Mouse (Mus musculus): ENCODE results near the gene Dnah6. TPM values are rescaled to one million over a fixed set of nuclear protein-coding genes. Genes with fewer than 3 reads are reported as not detected.

Gene Dnah6
- polyA plus RNA-seq, 1 experiment from 2014 or later = 0.26 TPM

DNA sequence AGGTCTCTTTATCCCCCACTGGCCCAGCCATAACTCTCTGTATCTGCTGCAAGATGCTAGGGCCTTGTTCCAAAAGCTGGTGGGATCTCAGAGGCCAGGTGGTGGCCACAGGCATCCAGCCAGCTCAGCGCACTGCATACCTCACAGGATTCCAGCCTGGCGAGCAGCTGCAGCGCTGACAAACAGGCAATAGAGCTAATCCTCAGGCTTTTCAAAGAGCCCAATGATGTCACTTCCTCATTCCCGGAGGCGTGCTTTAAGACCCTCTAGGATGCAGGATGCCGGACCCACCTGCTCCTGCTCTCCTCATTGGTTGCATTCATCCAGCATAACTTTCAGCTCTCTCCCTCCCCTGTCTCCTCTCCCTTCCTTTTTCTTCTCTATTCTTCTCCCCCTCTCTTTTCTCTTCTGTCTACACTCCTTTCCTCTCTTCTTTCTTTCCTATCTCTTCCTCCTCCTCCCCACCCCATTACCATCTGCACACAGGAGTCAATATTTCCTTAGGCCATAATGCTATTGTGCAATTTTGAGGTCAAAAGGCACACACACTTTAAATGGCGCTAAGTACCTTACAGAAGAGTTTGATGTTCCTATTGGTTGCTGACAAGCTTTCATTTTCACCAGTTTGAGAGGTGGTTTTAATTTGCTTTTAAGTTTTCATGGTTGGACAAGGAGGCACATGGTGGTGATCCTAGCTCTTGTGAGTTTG is 232.3 kb downstream of the Dnah6 start:
- Histone ChIP-seq H3K9me3 (no peaks in the 10 kb centered on the region), H3K27ac (no peak overlapping the region), H3K4me1 (peaks cover 6% of the 10 kb centered on the region), H3K9ac (no peak overlapping the region), H3K36me3 (no peaks in the 10 kb centered on the region), H3K4me2 (no peak overlapping the region), H3K4me3 (no peak overlapping the region), H3K27me3 (no peaks in the 10 kb centered on the region)
- ATAC-seq (ENCODE audit: borderline replicate concordance, extremely low read depth, low FRiP score, low TSS enrichment) = no peak
- WGBS = 35% methylated on average over 7 of the region's 7 CpGs

DNA sequence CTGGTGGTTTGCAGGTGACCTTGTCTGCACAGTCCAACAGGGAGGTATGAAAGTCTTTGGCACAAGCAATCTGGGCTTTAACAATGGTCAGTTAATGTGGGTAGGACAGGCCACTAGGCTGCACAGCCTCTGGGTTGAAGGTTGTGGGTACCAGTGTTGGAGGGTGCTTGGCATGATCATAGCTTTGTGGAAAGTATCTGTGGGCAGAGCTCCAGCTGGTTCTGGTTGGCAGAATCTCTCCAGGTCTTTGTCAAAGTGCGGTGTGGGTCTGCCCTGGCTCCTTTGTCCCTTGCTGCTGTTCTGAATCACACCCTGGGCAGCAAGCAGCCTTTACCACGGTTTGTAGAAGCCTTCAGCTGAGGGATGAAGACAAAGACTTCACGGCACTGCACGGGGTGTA is 238.9 kb downstream of the Dnah6 start:
- no peaks in the 10 kb centered on the region for H3K36me3 ChIP-seq
- ATAC-seq (ENCODE audit: borderline replicate concordance, extremely low read depth, low FRiP score, low TSS enrichment) = no peak
- H3K9ac ChIP-seq = no peak overlapping the region
- no peak overlapping the region for H3K27ac ChIP-seq
- no peak overlapping the region for H3K4me3 ChIP-seq
- 76% methylated on average over 4 of the region's 4 CpGs for WGBS
- no peaks in the 10 kb centered on the region for H3K9me3 ChIP-seq
- H3K4me2 ChIP-seq = no peak overlapping the region
- H3K4me1 ChIP-seq = peaks cover 19% of the 10 kb centered on the region
- no peaks in the 10 kb centered on the region for H3K27me3 ChIP-seq

DNA sequence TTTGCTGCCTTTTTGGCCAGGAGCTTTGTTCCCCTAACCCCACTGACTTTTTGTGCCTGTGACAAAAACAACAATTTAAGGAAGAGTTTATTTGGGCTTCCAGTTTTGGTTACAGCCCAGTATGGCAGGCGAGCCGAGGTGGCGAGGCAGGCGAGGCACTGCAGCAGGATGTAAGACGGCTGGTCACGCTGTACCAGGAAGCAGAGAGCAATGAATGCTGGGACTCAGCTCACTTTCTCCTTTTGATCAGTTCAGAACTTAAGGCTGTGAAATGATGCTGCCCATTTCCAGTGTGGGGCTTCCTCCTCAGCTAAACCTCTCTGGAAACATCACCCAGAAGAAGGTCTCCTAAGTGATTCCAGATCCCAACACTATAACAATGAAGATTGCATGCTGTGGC is 239.6 kb downstream of the Dnah6 start:
- no peak overlapping the region for H3K9ac ChIP-seq
- H3K4me3 ChIP-seq = no peak overlapping the region
- no peaks in the 10 kb centered on the region for H3K36me3 ChIP-seq
- no peak for ATAC-seq (ENCODE audit: borderline replicate concordance, extremely low read depth, low FRiP score, low TSS enrichment)
- no peak overlapping the region for H3K4me2 ChIP-seq
- peaks cover 19% of the 10 kb centered on the region for H3K4me1 ChIP-seq
- H3K27me3 ChIP-seq = no peaks in the 10 kb centered on the region
- peak overlapping the region; percentile 72 for H3K27ac ChIP-seq
- no peaks in the 10 kb centered on the region for H3K9me3 ChIP-seq
- 27% methylated on average over 6 of the region's 6 CpGs for WGBS

DNA sequence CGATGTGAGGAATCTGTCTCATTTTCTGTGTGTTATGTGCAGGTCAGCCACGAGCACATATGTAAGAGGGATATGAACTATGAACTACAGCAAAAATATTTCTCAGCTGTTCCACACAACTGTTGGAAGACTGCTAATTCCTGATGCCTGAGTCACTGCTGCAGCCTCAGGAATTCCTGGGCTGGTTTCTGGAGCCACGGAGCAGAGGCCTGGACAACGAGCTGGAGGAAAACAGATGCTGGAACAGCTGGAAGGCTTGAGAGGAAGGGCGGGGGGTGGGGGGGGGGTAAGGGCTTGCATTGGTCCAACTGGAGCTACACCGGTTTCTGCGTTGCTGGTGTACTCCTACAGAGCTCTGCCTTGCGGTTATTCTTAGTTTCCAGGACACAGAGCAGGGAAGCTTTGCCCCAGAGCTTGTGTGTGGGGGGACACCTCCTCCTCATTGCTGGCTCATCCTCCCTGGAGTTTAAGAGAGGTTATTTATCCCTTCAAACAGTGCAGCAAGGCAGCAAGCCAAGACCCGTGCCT is 240.3 kb downstream of the Dnah6 start:
- Histone ChIP-seq H3K27me3 (no peaks in the 10 kb centered on the region), H3K4me3 (no peak overlapping the region), H3K9ac (no peak overlapping the region), H3K9me3 (no peaks in the 10 kb centered on the region), H3K4me2 (no peak overlapping the region), H3K36me3 (no peaks in the 10 kb centered on the region), H3K4me1 (peaks cover 19% of the 10 kb centered on the region), H3K27ac (peak overlapping the region; percentile 72)
- peak; percentile 87; the same call in 1 of the 2 replicates for ATAC-seq (ENCODE audit: borderline replicate concordance, extremely low read depth, low FRiP score, low TSS enrichment)
- WGBS = 20% methylated on average over 9 of the region's 9 CpGs

DNA sequence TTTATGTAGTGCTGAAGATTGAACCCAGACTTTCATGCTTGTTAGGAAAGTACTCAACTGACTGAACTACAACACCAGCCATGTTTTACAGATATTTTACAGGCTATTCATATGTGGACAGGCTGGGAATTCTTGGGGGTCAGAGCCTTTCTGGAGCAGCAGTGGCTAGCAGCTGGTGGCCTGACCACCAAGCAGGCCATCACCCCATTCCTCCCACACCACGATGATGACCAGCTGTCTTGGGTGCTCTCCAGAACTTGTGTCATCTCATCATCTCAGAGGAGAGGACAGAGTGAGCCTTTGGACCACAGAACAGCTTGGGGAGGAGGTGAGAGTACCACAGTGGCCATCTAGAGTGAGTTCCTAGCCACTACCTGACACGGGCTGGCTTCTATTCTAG is 244.6 kb downstream of the Dnah6 start:
- Histone ChIP-seq H3K4me3 (no peak overlapping the region), H3K4me2 (no peak overlapping the region), H3K4me1 (peaks cover 12% of the 10 kb centered on the region), H3K36me3 (no peaks in the 10 kb centered on the region), H3K9me3 (no peaks in the 10 kb centered on the region), H3K9ac (no peak overlapping the region), H3K27ac (no peak overlapping the region), H3K27me3 (no peaks in the 10 kb centered on the region)
- 85% methylated on average over 2 of the region's 2 CpGs for WGBS
- ATAC-seq (ENCODE audit: borderline replicate concordance, extremely low read depth, low FRiP score, low TSS enrichment) = no peak; the same call in 1 of the 2 replicates

DNA sequence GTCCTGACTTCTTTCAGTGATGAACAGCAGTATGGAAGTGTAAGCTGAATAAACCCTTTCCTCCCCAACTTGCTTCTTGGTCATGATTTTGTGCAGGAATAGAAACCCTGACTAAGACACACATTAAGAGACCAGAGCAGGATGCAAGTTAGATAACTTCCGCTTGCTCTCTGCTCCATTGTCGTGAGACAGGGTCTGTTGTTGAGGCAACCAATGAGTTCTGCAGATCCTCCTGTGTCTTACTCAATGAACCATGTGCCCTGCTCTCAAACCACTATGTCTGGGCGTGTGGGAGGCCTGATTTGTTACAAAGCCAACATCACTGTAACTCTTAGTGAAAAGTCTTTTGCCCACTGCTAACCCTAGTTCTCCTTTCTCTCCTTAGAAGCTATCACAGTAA is 250.4 kb downstream of the Dnah6 start:
- Histone ChIP-seq H3K27ac (no peak overlapping the region), H3K4me1 (no peaks in the 10 kb centered on the region), H3K27me3 (no peaks in the 10 kb centered on the region), H3K9ac (no peak overlapping the region), H3K36me3 (no peaks in the 10 kb centered on the region), H3K9me3 (no peaks in the 10 kb centered on the region), H3K4me3 (no peak overlapping the region), H3K4me2 (no peak overlapping the region)
- ATAC-seq (ENCODE audit: borderline replicate concordance, extremely low read depth, low FRiP score, low TSS enrichment) = no peak
- WGBS = 70% methylated on average over 3 of the region's 3 CpGs

DNA sequence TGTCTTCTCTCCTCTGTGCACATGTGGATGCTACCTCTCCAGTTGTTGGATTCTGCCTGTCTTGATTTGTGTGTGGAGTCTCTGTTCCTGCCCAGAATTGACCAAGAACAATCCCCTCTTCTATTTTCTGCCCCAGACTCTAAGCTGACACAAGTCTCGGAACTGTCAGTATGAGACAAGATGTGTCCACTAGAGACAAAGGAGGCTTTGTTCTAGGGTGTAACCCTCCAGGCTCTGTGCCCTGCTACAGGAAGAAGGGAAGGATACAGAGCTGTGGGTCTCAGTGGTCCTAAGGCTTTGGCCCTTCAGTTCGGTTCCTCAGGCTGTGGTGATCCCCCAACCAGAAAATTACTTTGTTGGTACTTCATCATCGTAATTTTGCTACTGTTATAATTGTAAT is 251.7 kb downstream of the Dnah6 start:
- H3K9me3 ChIP-seq = no peaks in the 10 kb centered on the region
- no peak overlapping the region for H3K4me2 ChIP-seq
- H3K27ac ChIP-seq = no peak overlapping the region
- no peaks in the 10 kb centered on the region for H3K27me3 ChIP-seq
- 68% methylated on average over 3 of the region's 3 CpGs for WGBS
- H3K36me3 ChIP-seq = no peaks in the 10 kb centered on the region
- H3K4me3 ChIP-seq = no peak overlapping the region
- ATAC-seq (ENCODE audit: borderline replicate concordance, extremely low read depth, low FRiP score, low TSS enrichment) = no peak
- H3K4me1 ChIP-seq = no peaks in the 10 kb centered on the region
- no peak overlapping the region for H3K9ac ChIP-seq

Other genes starting within 250 kb of the Dnah6 start
- gene Suclg1, start 26.7 kb upstream of the Dnah6 start, polyA plus RNA-seq (2015; fragmentation: Nextera tagmentation; extraction: Ambion mirVana) = 162 and 163 TPM in 2 replicates
- not detected in 2 replicates for gene 4931417E11Rik, start 248.0 kb upstream of the Dnah6 start, polyA plus RNA-seq (2015; fragmentation: Nextera tagmentation; extraction: Ambion mirVana)

All from lung, embryonic 15.5 days (tissue).